Mouse (Mus musculus) CH12.LX (cell line): ENCODE data around the gene Galnt4. TPM values are rescaled to one million over a fixed set of nuclear protein-coding genes. Genes with fewer than 3 reads are reported as not detected.

ENCODE experiments used
- DNase-seq: peaks from one replicate; pipeline ENCODE4 v3.0.0-alpha.2; 2013; ENCODE audit errors: extremely low read depth
- H3K27ac ChIP-seq: 2 replicates; pipeline ENCODE4 v1.5.1; 2012; ENCODE audit warnings: low read depth, mild to moderate bottlenecking, control low read depth, moderate library complexity; ENCODE audit not compliant: insufficient read depth
- H3K27me3 ChIP-seq: replicated peaks from 2 replicates; pipeline ENCODE3; 2012; ENCODE audit warnings: inconsistent platforms
- H3K36me3 ChIP-seq, 2 experiments: replicated peaks in 1 of 2; 2 replicates each; pipeline versions ENCODE3 to v1.6.1; 2012; ENCODE audit warnings: inconsistent platforms in 1 of 2, low read length in 1 of 2, mild to moderate bottlenecking in 1 of 2, mixed read lengths in 1 of 2, moderate library complexity in 1 of 2; ENCODE audit not compliant: control insufficient read depth in 1 of 2, insufficient read depth in 1 of 2
- H3K4me1 ChIP-seq, 2 experiments: 2 replicates each; pipeline ENCODE4 v1.6.1; 2012; ENCODE audit warnings: inconsistent platforms in 1 of 2, moderate library complexity in 1 of 2; ENCODE audit not compliant: insufficient read depth in 2 of 2, control insufficient read depth in 1 of 2
- H3K4me2 ChIP-seq: 2 replicates; pipeline ENCODE4 v1.6.1; 2012; ENCODE audit warnings: low read depth, mild to moderate bottlenecking, control low read depth; ENCODE audit not compliant: poor library complexity, insufficient read depth, severe bottlenecking
- H3K4me3 ChIP-seq, 3 experiments: fragments of 150-350 bp in 1 of 3; sonication (generic) in 1 of 3; replicated peaks in 1 of 3; 2 replicates each; pipeline versions ENCODE3 to v1.5.1; 2011 to 2012; ENCODE audit warnings: low read depth in 2 of 3, low read length in 2 of 3, mild to moderate bottlenecking in 2 of 3, moderate library complexity in 2 of 3, control low read depth in 1 of 3, improper control_type of control experiment in 1 of 3, inconsistent platforms in 1 of 3, mixed read lengths in 1 of 3; ENCODE audit not compliant: poor library complexity in 1 of 3
- H3K79me2 ChIP-seq: replicated peaks from 2 replicates; pipeline ENCODE4 v1.6.1; 2012; ENCODE audit warnings: mild to moderate bottlenecking, moderate library complexity; ENCODE audit not compliant: control insufficient read depth, poor library complexity, insufficient read depth, severe bottlenecking; ENCODE audit errors: extremely low read depth
- H3K9ac ChIP-seq: 2 replicates; pipeline ENCODE4 v1.6.1; 2012; ENCODE audit warnings: low read depth, mild to moderate bottlenecking, control low read depth, moderate library complexity; ENCODE audit not compliant: insufficient read depth
- H3K9me3 ChIP-seq: replicated peaks from 2 replicates; pipeline ENCODE3; 2012; ENCODE audit warnings: low read length, inconsistent platforms, mixed read lengths
- BHLHE40 ChIP-seq: IDR thresholded peaks from 2 replicates; pipeline ENCODE4 v1.6.1; 2011; ENCODE audit warnings: mild to moderate bottlenecking, low read depth, low read length, improper control_type of control experiment
- CHD1 ChIP-seq: IDR thresholded peaks from 2 replicates; pipeline ENCODE4 v1.6.1; 2012; ENCODE audit warnings: low read depth, low read length, improper control_type of control experiment, inconsistent platforms
- CHD2 ChIP-seq: IDR thresholded peaks from 2 replicates; pipeline ENCODE4 v1.6.1; 2011; ENCODE audit warnings: low read length, improper control_type of control experiment
- E2F4 ChIP-seq: IDR thresholded peaks from 2 replicates; pipeline ENCODE4 v1.6.1; 2011; ENCODE audit warnings: low read depth, low read length, improper control_type of control experiment; ENCODE audit not compliant: insufficient replicate concordance
- ELF1 ChIP-seq: IDR thresholded peaks from 2 replicates; pipeline ENCODE4 v1.6.1; 2014; ENCODE audit warnings: low read depth, mild to moderate bottlenecking, inconsistent platforms, low read length, improper control_type of control experiment
- EP300 ChIP-seq: IDR thresholded peaks from 2 replicates; pipeline ENCODE4 v1.6.1; 2011; ENCODE audit warnings: low read length, improper control_type of control experiment
- ETS1 ChIP-seq: conservative IDR thresholded peaks from 2 replicates; pipeline ENCODE4 v1.6.1; 2012; ENCODE audit warnings: low read depth, mild to moderate bottlenecking, inconsistent platforms, low read length, improper control_type of control experiment, moderate library complexity
- HCFC1 ChIP-seq: IDR thresholded peaks from 2 replicates; pipeline ENCODE4 v1.6.1; 2012; ENCODE audit warnings: low read depth, mild to moderate bottlenecking, inconsistent platforms, low read length, improper control_type of control experiment
- IRF4 ChIP-seq: IDR thresholded peaks from 2 replicates; pipeline ENCODE4 v1.6.1; 2014; ENCODE audit warnings: low read depth, mild to moderate bottlenecking, inconsistent platforms, low read length, improper control_type of control experiment
- JUND ChIP-seq: conservative IDR thresholded peaks from 2 replicates; pipeline ENCODE4 v1.6.1; 2011; ENCODE audit warnings: low read depth, low read length, improper control_type of control experiment
- MAFK ChIP-seq: IDR thresholded peaks from 2 replicates; pipeline ENCODE4 v1.6.1; 2011; ENCODE audit warnings: low read length, improper control_type of control experiment; ENCODE audit not compliant: insufficient replicate concordance
- MAZ ChIP-seq: IDR thresholded peaks from 2 replicates; pipeline ENCODE4 v1.6.1; 2012; ENCODE audit warnings: low read depth, mild to moderate bottlenecking, inconsistent platforms, low read length, improper control_type of control experiment, moderate library complexity
- MEF2A ChIP-seq: IDR thresholded peaks from 2 replicates; pipeline ENCODE4 v1.6.1; 2014; ENCODE audit warnings: low read depth, mild to moderate bottlenecking, inconsistent platforms, low read length, improper control_type of control experiment, borderline replicate concordance
- MXI1 ChIP-seq: IDR thresholded peaks from 2 replicates; pipeline ENCODE4 v1.6.1; 2011; ENCODE audit warnings: mild to moderate bottlenecking, low read depth, low read length, improper control_type of control experiment
- MYC ChIP-seq: IDR thresholded peaks from 2 replicates; pipeline ENCODE4 v1.6.1; 2011; ENCODE audit warnings: low read depth, mild to moderate bottlenecking, improper control_type of control experiment, low read length
- NRF1 ChIP-seq: IDR thresholded peaks from 2 replicates; pipeline ENCODE4 v1.6.1; 2014; ENCODE audit warnings: low read depth, mild to moderate bottlenecking, inconsistent platforms, low read length, improper control_type of control experiment, moderate library complexity
- PAX5 ChIP-seq: IDR thresholded peaks from 2 replicates; pipeline ENCODE4 v1.6.1; 2012; ENCODE audit warnings: low read length, inconsistent platforms, mixed read lengths
- POLR2A ChIP-seq: IDR thresholded peaks from 2 replicates; pipeline ENCODE4 v1.6.1; 2011; ENCODE audit warnings: low read depth, mild to moderate bottlenecking, improper control_type of control experiment, low read length
- RAD21 ChIP-seq: IDR thresholded peaks from 2 replicates; pipeline ENCODE4 v1.6.1; 2011; ENCODE audit warnings: low read depth, mild to moderate bottlenecking, low read length, improper control_type of control experiment, moderate library complexity
- RCOR1 ChIP-seq: conservative IDR thresholded peaks from 2 replicates; pipeline ENCODE4 v1.6.1; 2012; ENCODE audit warnings: low read depth, mild to moderate bottlenecking, inconsistent platforms, low read length, improper control_type of control experiment
- SIN3A ChIP-seq: IDR thresholded peaks from 2 replicates; pipeline ENCODE4 v1.6.1; 2012; ENCODE audit warnings: low read length, improper control_type of control experiment, inconsistent platforms
- TBP ChIP-seq: conservative IDR thresholded peaks from 2 replicates; pipeline ENCODE4 v1.6.1; 2011; ENCODE audit warnings: low read depth, low read length, improper control_type of control experiment
- TCF12 ChIP-seq: IDR thresholded peaks from 2 replicates; pipeline ENCODE4 v1.6.1; 2014; ENCODE audit warnings: low read depth, mild to moderate bottlenecking, inconsistent platforms, low read length, improper control_type of control experiment
- UBTF ChIP-seq: IDR thresholded peaks from 2 replicates; pipeline ENCODE4 v1.6.1; 2012; ENCODE audit warnings: low read depth, mild to moderate bottlenecking, inconsistent platforms, low read length, improper control_type of control experiment, moderate library complexity
- USF2 ChIP-seq: conservative IDR thresholded peaks from 2 replicates; pipeline ENCODE4 v1.6.1; 2011; ENCODE audit warnings: low read depth, low read length, improper control_type of control experiment
- ZKSCAN1 ChIP-seq: IDR thresholded peaks from 2 replicates; pipeline ENCODE4 v1.6.1; 2012; ENCODE audit warnings: low read depth, inconsistent platforms, low read length, improper control_type of control experiment, borderline replicate concordance
- ZNF384 ChIP-seq: IDR thresholded peaks from 2 replicates; pipeline ENCODE4 v1.6.1; 2012; ENCODE audit warnings: low read depth, low read length, improper control_type of control experiment, inconsistent platforms
- dilution Hi-C: fragments of 300-500 bp; cut with MboI; formaldehyde crosslinking; loops from 2 replicates; pipeline ENCODE4 v1.14.3; 2020; ENCODE audit warnings: low sequenced_read_pairs; ENCODE audit not compliant: extremely low pct_unique_long_range_greater_than_20kb, extremely low pct_ligation_motif_present
- in situ Hi-C: fragments of 300-500 bp; cut with MboI; formaldehyde crosslinking; loops from 3 replicates; pipeline ENCODE4 v1.14.3; 2019; ENCODE audit warnings: low sequenced_read_pairs, low pct_ligation_motif_present, low pct_unique_long_range_greater_than_20kb, mixed read lengths
- polyA plus RNA-seq: library from polyadenylated mRNA; unstranded; fragments of >175 nt; gene quantifications from 2 replicates; pipeline ENCODE4 v1.2.1, GENCODE M21; 2012; ENCODE audit warnings: low read depth; ENCODE audit not compliant: insufficient read length
- total RNA-seq, 2 experiments: library from RNA; depleted of rRNA; stranded (reverse); fragments of 300-350 nt in 1 of 2; fragments of >200 nt in 1 of 2; gene quantifications; 2 replicates each; pipeline ENCODE4 v1.2.3; 2012 to 2014

Galnt4 gene
- total and polyA plus RNA-seq, 3 experiments = 4.4 to 4.7 (median 4.6) TPM

DNA sequence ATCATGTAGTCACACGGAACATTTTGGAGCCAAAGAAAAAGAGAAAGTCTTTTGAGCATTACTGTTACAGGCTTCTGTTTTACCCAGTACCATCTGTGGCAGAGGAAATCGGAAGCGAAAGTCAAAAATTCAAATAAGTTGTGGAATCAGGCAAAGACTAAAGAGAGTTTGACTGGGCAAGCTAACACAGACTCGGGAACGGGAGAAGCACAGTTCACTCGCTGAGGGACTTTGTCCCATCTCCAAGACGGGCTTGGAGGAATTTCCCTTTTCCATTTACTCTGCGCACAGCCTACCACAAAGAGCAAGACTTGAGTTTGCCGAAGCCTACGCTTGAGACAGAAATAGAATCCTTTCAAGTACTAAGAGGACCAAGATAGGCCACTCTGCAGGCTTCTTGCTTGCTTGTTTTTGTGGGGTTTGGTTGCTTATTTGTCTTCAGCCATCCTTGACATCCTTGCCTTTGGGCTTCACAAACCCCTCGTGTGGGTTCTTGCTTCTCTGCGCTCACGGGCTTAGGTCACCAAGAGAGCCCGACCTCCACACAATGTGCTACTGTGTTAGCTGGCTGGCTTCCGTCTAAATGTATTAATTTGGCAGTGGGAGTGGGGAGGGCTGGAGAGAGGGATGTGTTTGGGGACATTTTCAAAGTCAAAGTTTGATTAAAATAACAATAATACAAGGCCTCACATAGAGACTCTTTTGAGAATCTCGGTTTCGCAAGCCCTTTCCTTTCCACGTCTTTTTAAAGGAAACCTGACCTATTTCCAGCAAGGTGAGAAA, 31.7 kb upstream of the Galnt4 start:
- no peaks in the 10 kb centered on the region for H3K27me3 ChIP-seq
- in situ Hi-C loops (loop anchor here (25.0 kb wide), 3 partner anchors 164 to 589 kb away; partner anchors contain the start of gene Atp2b1), dilution Hi-C loops (no loop called here)
- H3K4me1 ChIP-seq = peaks cover 23 to 62% of the 10 kb centered on the region in 2 experiments
- peaks cover 10% of the 10 kb centered on the region for H3K9me3 ChIP-seq
- DNase-seq = peak; percentile 82
- peak overlapping the region; percentile 78 for H3K4me2 ChIP-seq
- peak; percentile 81 for TF ChIP-seq MAFK
- 0 out of 2 replicates have a peak, but pooled peaks have one; percentile 2 for TF ChIP-seq ZNF384
- TF ChIP-seq NRF1 = no peak
- TF ChIP-seq JUND = peak; percentile 65; the same call in 1 of the 2 replicates
- TF ChIP-seq MAZ = no peak
- peak; percentile 56 for TF ChIP-seq POLR2A
- no peak for TF ChIP-seq ZKSCAN1
- TF ChIP-seq SIN3A = peak; percentile 51; the same call in 1 of the 2 replicates
- TF ChIP-seq UBTF = no peak
- TF ChIP-seq RAD21 = no peak; the same call in 1 of the 2 replicates
- TF ChIP-seq PAX5 = no peak
- peak; percentile 96 for TF ChIP-seq RCOR1
- peak; percentile 75 for TF ChIP-seq TBP
- no peak for TF ChIP-seq USF2
- TF ChIP-seq CHD2 = peak; percentile 43; the same call in 1 of the 2 replicates
- TF ChIP-seq BHLHE40 = peak; percentile 72; the same call in 1 of the 2 replicates
- 0 out of 2 replicates have a peak, but pooled peaks have one; percentile 13 for TF ChIP-seq ELF1
- TF ChIP-seq MYC = 0 out of 2 replicates have a peak, but pooled peaks have one; percentile 68
- peak; percentile 92 for TF ChIP-seq MEF2A
- peak; percentile 46; the same call in 1 of the 2 replicates for TF ChIP-seq HCFC1
- peak; percentile 57; the same call in 1 of the 2 replicates for TF ChIP-seq E2F4
- TF ChIP-seq MXI1 = no peak; the same call in 1 of the 2 replicates
- TF ChIP-seq IRF4 = peak; percentile 97
- peak; percentile 96 for TF ChIP-seq EP300
- TF ChIP-seq ETS1 = peak; percentile 85
- TF ChIP-seq CHD1 = no peak
- TF ChIP-seq TCF12 = peak; percentile 63
- H3K4me3 ChIP-seq = peak overlapping the region; percentile 17 to 47 (median 39)
- peak overlapping the region; percentile 64 for H3K9ac ChIP-seq
- H3K36me3 ChIP-seq = no peaks in the 10 kb centered on the region
- H3K79me2 ChIP-seq = no peaks in the 10 kb centered on the region
- peak overlapping the region; percentile 73; the same call in 1 of the 2 replicates for H3K27ac ChIP-seq
